Mouse (Mus musculus): ENCODE measurements around the gene Ssc5d. TPM values are rescaled to one million over a fixed set of nuclear protein-coding genes. Genes with fewer than 3 reads are reported as not detected.
A peak's percentile ranks its signal among the peaks of the same experiment; 100 is the strongest.

Gene Ssc5d
- polyA plus RNA-seq, 1 experiment from 2014 or later, result 1.9 TPM

DNA sequence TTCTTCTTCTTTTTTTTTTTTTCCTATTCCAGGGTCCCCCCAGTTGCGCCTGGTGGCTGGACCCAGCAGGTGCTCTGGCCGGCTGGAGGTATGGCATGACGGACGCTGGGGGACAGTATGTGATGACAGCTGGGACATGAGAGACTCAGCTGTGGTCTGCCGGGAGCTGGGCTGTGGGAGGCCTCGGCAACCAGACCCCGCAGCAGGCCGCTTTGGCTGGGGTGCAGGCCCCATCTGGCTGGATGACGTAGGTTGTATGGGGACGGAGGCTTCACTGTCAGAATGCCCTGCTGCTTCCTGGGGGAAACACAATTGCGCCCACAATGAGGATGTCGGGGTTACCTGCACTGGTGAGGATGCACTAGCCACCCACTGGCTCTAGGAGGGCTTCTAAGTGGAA, 7.5 kb downstream of the Ssc5d start:
- Histone ChIP-seq H3K9ac (ENCODE audit: low read length) (no peak overlapping the region), H3K4me3 (ENCODE audit: low read depth, low read length) (no peak overlapping the region), H3K4me2 (ENCODE audit: low read depth, severe bottlenecking) (no peak overlapping the region), H3K4me1 (ENCODE audit: control insufficient read depth, insufficient read depth, low read length) (no peaks in the 10 kb centered on the region), H3K27ac (replicated peaks; ENCODE audit: low read depth, low read length) (no peak overlapping the region), H3K27me3 (ENCODE audit: control insufficient read depth, insufficient read depth, low read length) (no peaks in the 10 kb centered on the region), H3K9me3 (ENCODE audit: control insufficient read depth, low read length) (no peaks in the 10 kb centered on the region; the same call in 1 of the 2 replicates), H3K36me3 (ENCODE audit: control insufficient read depth, insufficient read depth, low read length) (no peaks in the 10 kb centered on the region)
- 68% methylated on average over 12 of the region's 12 CpGs for WGBS
- no peak for ATAC-seq (ENCODE audit: insufficient number of reproducible peaks, low FRiP score, low TSS enrichment, low read depth)
- no peak for DNase-seq (ENCODE audit: low spot score)

- no peak for ATAC-seq (ENCODE audit: insufficient number of reproducible peaks, low FRiP score, low TSS enrichment, low read depth)
- H3K36me3 ChIP-seq (ENCODE audit: control insufficient read depth, insufficient read depth, low read length), result no peaks in the 10 kb centered on the region
- DNase-seq (ENCODE audit: low spot score), result no peak
- 81% methylated on average over 4 of the region's 4 CpGs for WGBS
- H3K4me1 ChIP-seq (ENCODE audit: control insufficient read depth, insufficient read depth, low read length), result no peaks in the 10 kb centered on the region
- no peak overlapping the region for H3K9ac ChIP-seq (ENCODE audit: low read length)
- H3K27ac ChIP-seq (replicated peaks; ENCODE audit: low read depth, low read length), result no peak overlapping the region
- no peak overlapping the region for H3K4me3 ChIP-seq (ENCODE audit: low read depth, low read length)
- no peaks in the 10 kb centered on the region for H3K27me3 ChIP-seq (ENCODE audit: control insufficient read depth, insufficient read depth, low read length)
- no peaks in the 10 kb centered on the region; the same call in 1 of the 2 replicates for H3K9me3 ChIP-seq (ENCODE audit: control insufficient read depth, low read length)
- no peak overlapping the region for H3K4me2 ChIP-seq (ENCODE audit: low read depth, severe bottlenecking)
These were observed 8.8 kb downstream of the Ssc5d start for GRCm38 (mm10) chr7:4934160-4934914.

DNA sequence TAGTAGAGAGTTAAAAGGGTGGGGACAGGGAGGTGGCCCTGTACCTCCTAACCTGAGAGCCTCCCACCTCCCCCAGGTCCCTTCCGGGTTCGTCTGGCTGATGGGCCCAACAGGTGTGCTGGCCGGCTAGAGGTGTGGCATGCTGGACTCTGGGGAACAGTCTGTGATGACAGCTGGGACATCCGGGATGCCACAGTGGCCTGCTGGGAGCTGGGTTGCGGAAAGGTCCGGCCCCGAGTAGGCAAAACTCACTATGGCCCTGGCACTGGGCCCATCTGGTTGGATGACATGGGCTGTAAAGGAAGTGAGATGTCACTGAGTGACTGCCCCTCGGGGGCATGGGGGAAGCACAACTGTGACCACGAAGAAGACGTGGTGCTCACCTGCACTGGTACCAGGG, 11.2 kb downstream of the Ssc5d start:
- no peak overlapping the region for H3K27ac ChIP-seq (replicated peaks; ENCODE audit: low read depth, low read length)
- H3K4me3 ChIP-seq (ENCODE audit: low read depth, low read length), result no peak overlapping the region
- ATAC-seq (ENCODE audit: insufficient number of reproducible peaks, low FRiP score, low TSS enrichment, low read depth), result no peak
- no peaks in the 10 kb centered on the region for H3K27me3 ChIP-seq (ENCODE audit: control insufficient read depth, insufficient read depth, low read length)
- 78% methylated on average over 10 of the region's 10 CpGs for WGBS
- H3K9ac ChIP-seq (ENCODE audit: low read length), result no peak overlapping the region
- H3K9me3 ChIP-seq (ENCODE audit: control insufficient read depth, low read length), result no peaks in the 10 kb centered on the region; the same call in 1 of the 2 replicates
- no peaks in the 10 kb centered on the region for H3K36me3 ChIP-seq (ENCODE audit: control insufficient read depth, insufficient read depth, low read length)
- DNase-seq (ENCODE audit: low spot score), result no peak
- no peak overlapping the region for H3K4me2 ChIP-seq (ENCODE audit: low read depth, severe bottlenecking)
- no peaks in the 10 kb centered on the region for H3K4me1 ChIP-seq (ENCODE audit: control insufficient read depth, insufficient read depth, low read length)

DNA sequence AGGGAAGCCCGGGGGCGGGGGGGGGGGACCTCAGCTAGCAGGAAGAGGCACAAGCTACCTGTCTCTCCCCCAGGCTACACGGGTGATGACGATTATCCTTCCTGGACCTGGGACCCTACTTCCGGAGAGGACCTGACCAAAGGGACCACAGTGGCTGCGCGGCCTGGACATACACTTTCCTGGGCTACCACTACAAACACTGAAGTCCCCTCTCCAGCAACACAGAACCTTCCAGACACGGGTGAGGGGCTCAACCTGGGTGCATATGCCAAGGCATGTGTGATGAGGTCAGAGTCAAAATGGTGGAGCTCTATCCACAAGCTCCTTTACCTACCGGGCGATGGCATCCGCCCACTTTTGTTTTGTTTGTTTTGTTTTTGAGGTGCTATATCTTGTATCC, 11.8 kb downstream of the Ssc5d start:
- H3K4me3 ChIP-seq (ENCODE audit: low read depth, low read length), result no peak overlapping the region
- H3K9ac ChIP-seq (ENCODE audit: low read length), result no peak overlapping the region
- H3K9me3 ChIP-seq (ENCODE audit: control insufficient read depth, low read length), result no peaks in the 10 kb centered on the region; the same call in 1 of the 2 replicates
- DNase-seq (ENCODE audit: low spot score) (no peak), ATAC-seq (ENCODE audit: insufficient number of reproducible peaks, low FRiP score, low TSS enrichment, low read depth) (no peak)
- no peaks in the 10 kb centered on the region for H3K27me3 ChIP-seq (ENCODE audit: control insufficient read depth, insufficient read depth, low read length)
- no peak overlapping the region for H3K27ac ChIP-seq (replicated peaks; ENCODE audit: low read depth, low read length)
- H3K4me1 ChIP-seq (ENCODE audit: control insufficient read depth, insufficient read depth, low read length), result no peaks in the 10 kb centered on the region
- H3K4me2 ChIP-seq (ENCODE audit: low read depth, severe bottlenecking), result no peak overlapping the region
- H3K36me3 ChIP-seq (ENCODE audit: control insufficient read depth, insufficient read depth, low read length), result no peaks in the 10 kb centered on the region
- 73% methylated on average over 10 of the region's 11 CpGs for WGBS

DNA sequence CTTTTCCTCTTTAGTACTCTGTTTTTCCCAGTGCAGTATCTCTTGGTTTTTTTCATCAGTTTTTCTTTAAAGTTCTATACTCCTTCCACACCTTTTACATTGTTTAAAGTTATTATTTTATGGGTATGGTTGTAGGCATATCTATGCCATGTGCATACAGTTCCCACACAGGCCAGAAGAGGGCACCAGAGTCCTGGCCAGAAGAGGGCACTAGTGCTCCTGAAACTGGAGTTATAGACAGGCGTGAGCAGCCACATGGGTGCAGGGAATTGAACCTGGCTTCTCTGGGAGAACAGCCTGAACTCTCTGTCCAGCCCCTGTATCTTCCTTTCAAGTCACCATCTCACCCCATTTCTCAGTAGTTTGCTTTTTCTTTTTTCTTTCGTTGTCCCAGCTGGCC, 12.9 kb downstream of the Ssc5d start:
- Histone ChIP-seq H3K4me2 (ENCODE audit: low read depth, severe bottlenecking) (no peak overlapping the region), H3K27me3 (ENCODE audit: control insufficient read depth, insufficient read depth, low read length) (no peaks in the 10 kb centered on the region), H3K4me1 (ENCODE audit: control insufficient read depth, insufficient read depth, low read length) (no peaks in the 10 kb centered on the region), H3K36me3 (ENCODE audit: control insufficient read depth, insufficient read depth, low read length) (no peaks in the 10 kb centered on the region), H3K4me3 (ENCODE audit: low read depth, low read length) (no peak overlapping the region), H3K9ac (ENCODE audit: low read length) (no peak overlapping the region), H3K27ac (replicated peaks; ENCODE audit: low read depth, low read length) (no peak overlapping the region), H3K9me3 (ENCODE audit: control insufficient read depth, low read length) (no peaks in the 10 kb centered on the region; the same call in 1 of the 2 replicates)
- ATAC-seq (ENCODE audit: insufficient number of reproducible peaks, low FRiP score, low TSS enrichment, low read depth) (no peak), DNase-seq (ENCODE audit: low spot score) (peak; percentile 78)
- WGBS, result 36% methylated on average over 2 of the region's 2 CpGs

- ATAC-seq (ENCODE audit: insufficient number of reproducible peaks, low FRiP score, low TSS enrichment, low read depth) (no peak), DNase-seq (ENCODE audit: low spot score) (peak; percentile 90)
- Histone ChIP-seq H3K4me1 (ENCODE audit: control insufficient read depth, insufficient read depth, low read length) (no peaks in the 10 kb centered on the region), H3K36me3 (ENCODE audit: control insufficient read depth, insufficient read depth, low read length) (no peaks in the 10 kb centered on the region), H3K4me3 (ENCODE audit: low read depth, low read length) (no peak overlapping the region), H3K27ac (replicated peaks; ENCODE audit: low read depth, low read length) (no peak overlapping the region), H3K9ac (ENCODE audit: low read length) (no peak overlapping the region), H3K4me2 (ENCODE audit: low read depth, severe bottlenecking) (no peak overlapping the region), H3K9me3 (ENCODE audit: control insufficient read depth, low read length) (no peaks in the 10 kb centered on the region), H3K27me3 (ENCODE audit: control insufficient read depth, insufficient read depth, low read length) (no peaks in the 10 kb centered on the region)
- 16% methylated on average over 9 of the region's 9 CpGs for WGBS
These were observed 14.5 kb downstream of the Ssc5d start for GRCm38 (mm10) chr7:4940068-4940479.

- 54% methylated on average over 5 of the region's 5 CpGs for WGBS
- H3K4me1 ChIP-seq (ENCODE audit: control insufficient read depth, insufficient read depth, low read length), result no peaks in the 10 kb centered on the region
- H3K27ac ChIP-seq (replicated peaks; ENCODE audit: low read depth, low read length), result no peak overlapping the region
- no peak for ATAC-seq (ENCODE audit: insufficient number of reproducible peaks, low FRiP score, low TSS enrichment, low read depth)
- no peaks in the 10 kb centered on the region for H3K36me3 ChIP-seq (ENCODE audit: control insufficient read depth, insufficient read depth, low read length)
- no peak overlapping the region for H3K9ac ChIP-seq (ENCODE audit: low read length)
- no peaks in the 10 kb centered on the region for H3K9me3 ChIP-seq (ENCODE audit: control insufficient read depth, low read length)
- no peak overlapping the region for H3K4me2 ChIP-seq (ENCODE audit: low read depth, severe bottlenecking)
- no peak overlapping the region for H3K4me3 ChIP-seq (ENCODE audit: low read depth, low read length)
- H3K27me3 ChIP-seq (ENCODE audit: control insufficient read depth, insufficient read depth, low read length), result no peaks in the 10 kb centered on the region
- DNase-seq (ENCODE audit: low spot score), result no peak
These were observed 17.1 kb downstream of the Ssc5d start for GRCm38 (mm10) chr7:4942673-4943072.

- H3K4me1 ChIP-seq (ENCODE audit: control insufficient read depth, insufficient read depth, low read length), result no peaks in the 10 kb centered on the region
- peak overlapping the region; percentile 18; the same call in 1 of the 2 replicates for H3K9ac ChIP-seq (ENCODE audit: low read length)
- DNase-seq (ENCODE audit: low spot score), result peak; percentile 96
- H3K27me3 ChIP-seq (ENCODE audit: control insufficient read depth, insufficient read depth, low read length), result no peaks in the 10 kb centered on the region
- H3K9me3 ChIP-seq (ENCODE audit: control insufficient read depth, low read length), result no peaks in the 10 kb centered on the region
- peak; percentile 77 for ATAC-seq (ENCODE audit: insufficient number of reproducible peaks, low FRiP score, low TSS enrichment, low read depth)
- 19% methylated on average over 15 of the region's 15 CpGs for WGBS
- no peaks in the 10 kb centered on the region for H3K36me3 ChIP-seq (ENCODE audit: control insufficient read depth, insufficient read depth, low read length)
- H3K27ac ChIP-seq (replicated peaks; ENCODE audit: low read depth, low read length), result no peak overlapping the region
- H3K4me3 ChIP-seq (ENCODE audit: low read depth, low read length), result 0 out of 2 replicates have a peak overlapping the region, but pooled peaks have one; percentile 5
- H3K4me2 ChIP-seq (ENCODE audit: low read depth, severe bottlenecking), result peak overlapping the region; percentile 31; the same call in 1 of the 2 replicates
These were observed 17.7 kb downstream of the Ssc5d start for GRCm38 (mm10) chr7:4943223-4943815.
